8 mouse cellular contexts compared by ENCODE assay signal in the genomic region with DNA sequence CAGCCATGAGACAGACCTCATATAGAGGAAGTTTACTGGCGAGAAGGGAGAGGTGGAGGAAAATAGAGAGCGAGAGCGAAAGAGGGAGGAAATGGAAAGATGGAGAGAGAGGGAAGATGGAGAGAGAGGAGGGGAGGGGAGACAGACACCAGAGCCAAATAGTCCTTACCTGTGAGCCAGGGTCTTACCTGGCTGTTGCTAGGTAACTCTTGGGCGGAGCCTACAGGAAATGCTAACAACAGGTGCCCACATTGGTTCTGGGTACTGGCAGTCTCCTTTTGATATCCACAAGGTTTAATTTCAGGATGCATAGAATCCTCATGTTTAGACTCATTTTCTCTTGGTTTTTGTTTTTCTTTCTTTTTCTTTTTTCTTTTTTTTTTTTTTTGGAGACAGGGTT. TPM values are rescaled to one million over a fixed set of nuclear protein-coding genes. Genes with fewer than 3 reads are reported as not detected.
DNase-seq lines count a peak whose midpoint lies in the region; ATAC-seq and TF ChIP-seq lines count a peak whose summit lies in the region.

No protein-coding gene starts in this region.

- H3K9me3 ChIP-seq in kidney, postnatal 0 days (replicated peaks; ENCODE audit: low read length) = no peaks in the 10 kb centered on the region
- H3K9me3 ChIP-seq in embryonic facial prominence, embryonic 12.5 days = no peaks in the 10 kb centered on the region
- no peaks in the 10 kb centered on the region for H3K9me3 ChIP-seq in intestine, embryonic 16.5 days (ENCODE audit: control insufficient read depth, low read length)
- no peaks in the 10 kb centered on the region for H3K9me3 ChIP-seq in neural tube, embryonic 13.5 days

- no peak overlapping the region for H3K27ac ChIP-seq in kidney, postnatal 0 days
- no peak overlapping the region for H3K27ac ChIP-seq in embryonic facial prominence, embryonic 12.5 days
- no peak overlapping the region for H3K27ac ChIP-seq in intestine, embryonic 16.5 days (ENCODE audit: low read length)
- no peak overlapping the region for H3K27ac ChIP-seq in neural tube, embryonic 13.5 days (replicated peaks)

- H3K36me3 ChIP-seq in kidney, postnatal 0 days (ENCODE audit: insufficient read depth, low read length) = peaks cover 17% of the 10 kb centered on the region
- peaks cover 16% of the 10 kb centered on the region for H3K36me3 ChIP-seq in embryonic facial prominence, embryonic 12.5 days
- H3K36me3 ChIP-seq in intestine, embryonic 16.5 days (ENCODE audit: control insufficient read depth, insufficient read depth, low read length) = no peaks in the 10 kb centered on the region; the same call in 1 of the 2 replicates
- H3K36me3 ChIP-seq in neural tube, embryonic 13.5 days = peaks cover 25% of the 10 kb centered on the region

- H3K4me3 ChIP-seq in kidney, postnatal 0 days (replicated peaks; ENCODE audit: low read depth, low read length) = peak overlapping the region; percentile 51; the same call in 1 of the 2 replicates
- H3K4me3 ChIP-seq in embryonic facial prominence, embryonic 12.5 days = peak overlapping the region; percentile 39
- H3K4me3 ChIP-seq in intestine, embryonic 16.5 days (ENCODE audit: low read length) = peak overlapping the region; percentile 57
- H3K4me3 ChIP-seq in neural tube, embryonic 13.5 days = peak overlapping the region; percentile 41; the same call in 1 of the 2 replicates

- H3K4me1 ChIP-seq in kidney, postnatal 0 days (replicated peaks; ENCODE audit: insufficient read depth, low read length) = peaks cover 9% of the 10 kb centered on the region
- H3K4me1 ChIP-seq in embryonic facial prominence, embryonic 12.5 days = peaks cover 11% of the 10 kb centered on the region; the same call in 1 of the 2 replicates
- H3K4me1 ChIP-seq in intestine, embryonic 16.5 days (ENCODE audit: control insufficient read depth, insufficient read depth, low read length) = peaks cover 16% of the 10 kb centered on the region
- H3K4me1 ChIP-seq in neural tube, embryonic 13.5 days (replicated peaks) = peaks cover 11% of the 10 kb centered on the region

- H3K27me3 ChIP-seq in kidney, postnatal 0 days (ENCODE audit: insufficient read depth, low read length) = no peaks in the 10 kb centered on the region
- H3K27me3 ChIP-seq in embryonic facial prominence, embryonic 12.5 days = 0 out of 2 replicates have a peak, but pooled peaks cover 4% of the 10 kb centered on the region
- no peaks in the 10 kb centered on the region for H3K27me3 ChIP-seq in intestine, embryonic 16.5 days (replicated peaks; ENCODE audit: control insufficient read depth, insufficient read depth, low read length)
- H3K27me3 ChIP-seq in neural tube, embryonic 13.5 days = peaks cover 10% of the 10 kb centered on the region

- 73% methylated on average over 4 of the region's 4 CpGs for whole genome bisulfite sequencing in kidney, postnatal 0 days
- 63% methylated on average over 4 of the region's 4 CpGs for WGBS in embryonic facial prominence, embryonic 12.5 days
- WGBS in intestine, embryonic 16.5 days = 75% methylated on average over 4 of the region's 4 CpGs
- 62% methylated on average over 4 of the region's 4 CpGs for WGBS in neural tube, embryonic 13.5 days

- DNase-seq in kidney, postnatal 0 days (ENCODE audit: low spot score) = no peak
- DNase-seq in kidney, postnatal 4 days = no peak
- no peak for DNase-seq in layer of hippocampus, adult 18-20 months (ENCODE audit: low spot score in 2 of 2)
- no peak for DNase-seq in ovary, postnatal 36 days (ENCODE audit: low spot score)
- DNase-seq in cerebellum, adult 9-10 months = no peak

- peak overlapping the region; percentile 94 for H3K4me2 ChIP-seq in kidney, postnatal 0 days (ENCODE audit: low read length)
- peak overlapping the region; percentile 88 for H3K4me2 ChIP-seq in embryonic facial prominence, embryonic 12.5 days (replicated peaks)
- H3K4me2 ChIP-seq in intestine, embryonic 16.5 days (ENCODE audit: low read depth, low read length) = peak overlapping the region; percentile 99
- H3K4me2 ChIP-seq in neural tube, embryonic 13.5 days = peak overlapping the region; percentile 80

- TF ChIP-seq CTCF in kidney, postnatal 0 days (IDR thresholded peaks at IDR 0.05; ENCODE audit: low read depth) = no peak

- H3K9ac ChIP-seq in kidney, postnatal 0 days (ENCODE audit: low read depth, low read length) = no peak overlapping the region
- peak overlapping the region; percentile 59; the same call in 1 of the 2 replicates for H3K9ac ChIP-seq in embryonic facial prominence, embryonic 12.5 days
- H3K9ac ChIP-seq in intestine, embryonic 16.5 days (ENCODE audit: low read depth, low read length) = no peak overlapping the region
- H3K9ac ChIP-seq in neural tube, embryonic 13.5 days = no peak overlapping the region

- no peak for ATAC-seq in kidney, postnatal 0 days (replicated peaks; ENCODE audit: low FRiP score, low read depth)
- ATAC-seq in embryonic facial prominence, embryonic 12.5 days (ENCODE audit: insufficient number of reproducible peaks, insufficient read depth, low FRiP score, low TSS enrichment) = no peak
- ATAC-seq in intestine, embryonic 16.5 days = no peak
- no peak for ATAC-seq in neural tube, embryonic 13.5 days (ENCODE audit: low read depth)

RNA-seq across cellular contexts. Expression of a gene that starts 1.1 kb away (rescaled TPM):
- polyA plus RNA-seq in kidney, postnatal 0 days (2015; fragmentation: Nextera tagmentation; extraction: Ambion mirVana) = 43.0 and 45.7 TPM in 2 replicates
- polyA plus RNA-seq in embryonic facial prominence, embryonic 12.5 days (2016; fragmentation: Nextera tagmentation; extraction: Ambion mirVana) = 84.1 and 91.7 TPM in 2 replicates
- 39.5 and 45.4 TPM in 2 replicates for polyA plus RNA-seq in intestine, embryonic 16.5 days (2015; fragmentation: Nextera tagmentation; extraction: Ambion mirVana)
- polyA plus RNA-seq in neural tube, embryonic 13.5 days (2015; fragmentation: Nextera tagmentation; extraction: Ambion mirVana) = 16.4 and 16.6 TPM in 2 replicates
- total RNA-seq in layer of hippocampus, adult 18-20 months (2021) = 10 to 100 TPM; 15.7 to 16.5 TPM

RNA-seq across cellular contexts. Expression of a gene that starts 16.2 kb away (rescaled TPM):
- polyA plus RNA-seq in kidney, postnatal 0 days (2015; fragmentation: Nextera tagmentation; extraction: Ambion mirVana) = 68.2 and 74.7 TPM in 2 replicates
- 106 and 108 TPM in 2 replicates for polyA plus RNA-seq in embryonic facial prominence, embryonic 12.5 days (2016; fragmentation: Nextera tagmentation; extraction: Ambion mirVana)
- polyA plus RNA-seq in intestine, embryonic 16.5 days (2015; fragmentation: Nextera tagmentation; extraction: Ambion mirVana) = 86.0 and 91.7 TPM in 2 replicates
- 102 and 104 TPM in 2 replicates for polyA plus RNA-seq in neural tube, embryonic 13.5 days (2015; fragmentation: Nextera tagmentation; extraction: Ambion mirVana)
- total RNA-seq in layer of hippocampus, adult 18-20 months (2021) = 10 to 100 TPM; 48.8 to 50.1 TPM

RNA-seq across cellular contexts. Expression of a gene that starts 20.7 kb away (rescaled TPM):
- polyA plus RNA-seq in kidney, postnatal 0 days (2015; fragmentation: Nextera tagmentation; extraction: Ambion mirVana) = 59.2 and 67.6 TPM in 2 replicates
- 44.3 and 45.2 TPM in 2 replicates for polyA plus RNA-seq in embryonic facial prominence, embryonic 12.5 days (2016; fragmentation: Nextera tagmentation; extraction: Ambion mirVana)
- 53.3 and 53.8 TPM in 2 replicates for polyA plus RNA-seq in intestine, embryonic 16.5 days (2015; fragmentation: Nextera tagmentation; extraction: Ambion mirVana)
- polyA plus RNA-seq in neural tube, embryonic 13.5 days (2015; fragmentation: Nextera tagmentation; extraction: Ambion mirVana) = 37.2 and 37.3 TPM in 2 replicates
- total RNA-seq in layer of hippocampus, adult 18-20 months (2021) = 10 to 100 TPM; 38.3 to 38.5 TPM

RNA-seq across cellular contexts. Expression of a gene that starts 26.3 kb away (rescaled TPM):
- polyA plus RNA-seq in kidney, postnatal 0 days (2015; fragmentation: Nextera tagmentation; extraction: Ambion mirVana) = 644 and 753 TPM in 2 replicates
- 919 and 944 TPM in 2 replicates for polyA plus RNA-seq in embryonic facial prominence, embryonic 12.5 days (2016; fragmentation: Nextera tagmentation; extraction: Ambion mirVana)
- polyA plus RNA-seq in intestine, embryonic 16.5 days (2015; fragmentation: Nextera tagmentation; extraction: Ambion mirVana) = 1,204 and 1,241 TPM in 2 replicates
- polyA plus RNA-seq in neural tube, embryonic 13.5 days (2015; fragmentation: Nextera tagmentation; extraction: Ambion mirVana) = 766 and 971 TPM in 2 replicates
- total RNA-seq in layer of hippocampus, adult 18-20 months (2021) = 100 to 1,000 TPM; 506 to 521 TPM

RNA-seq across cellular contexts. Expression of a gene that starts 28.7 kb away (rescaled TPM):
- 1.1 and 1.8 TPM in 2 replicates for polyA plus RNA-seq in kidney, postnatal 0 days (2015; fragmentation: Nextera tagmentation; extraction: Ambion mirVana)
- polyA plus RNA-seq in embryonic facial prominence, embryonic 12.5 days (2016; fragmentation: Nextera tagmentation; extraction: Ambion mirVana) = 4.7 and 5.4 TPM in 2 replicates
- polyA plus RNA-seq in intestine, embryonic 16.5 days (2015; fragmentation: Nextera tagmentation; extraction: Ambion mirVana) = 4.9 and 10.3 TPM in 2 replicates
- polyA plus RNA-seq in neural tube, embryonic 13.5 days (2015; fragmentation: Nextera tagmentation; extraction: Ambion mirVana) = 0.90 and 0.91 TPM in 2 replicates
- under 1 TPM in 1 of 2 experiments, not detected in 1; 0.27 TPM for total RNA-seq in layer of hippocampus, adult 18-20 months (2021)
